Mouse (Mus musculus) midbrain, embryonic 14.5 days (tissue): ENCODE data around the gene Slc10a4. TPM values are rescaled to one million over a fixed set of nuclear protein-coding genes. Genes with fewer than 3 reads are reported as not detected.
A peak's percentile ranks its signal among the peaks of the same experiment; 100 is the strongest.
"Not testable (repeated sequence)": the region's sequence is repeated elsewhere in the genome, so short reads cannot be mapped to it uniquely, and the experiment has no call there.

Experiments
- ATAC-seq: fragments of 200-750 bp; cut with Nextera tagmentation; 2 replicates; pipeline ENCODE4 v1.8.0; 2017; ENCODE audit warnings: moderate number of reproducible peaks, moderate library complexity; ENCODE audit not compliant: low FRiP score, low TSS enrichment
- DNase-seq: peaks from one replicate; pipeline ENCODE4 v3.0.0-alpha.2; 2015
- H3K27ac ChIP-seq: fragments of 300-500 bp; sonication (generic); replicated peaks from 2 replicates; pipeline ENCODE4 v1.5.1; 2014; ENCODE audit warnings: mild to moderate bottlenecking, low read depth, low read length, moderate library complexity
- H3K27me3 ChIP-seq: fragments of 300-500 bp; sonication (generic); 2 replicates; pipeline ENCODE4 v1.6.1; 2014; ENCODE audit warnings: low read length, control low read depth, mixed read lengths; ENCODE audit not compliant: control insufficient read depth, insufficient read depth
- H3K36me3 ChIP-seq: fragments of 300-500 bp; sonication (generic); 2 replicates; pipeline ENCODE4 v1.6.1; 2014; ENCODE audit warnings: low read length, control low read depth; ENCODE audit not compliant: control insufficient read depth, insufficient read depth
- H3K4me1 ChIP-seq: fragments of 300-500 bp; sonication (generic); 2 replicates; pipeline ENCODE4 v1.6.1; 2014; ENCODE audit warnings: mild to moderate bottlenecking, antibody characterized with exemption, low read length, control low read depth; ENCODE audit not compliant: control insufficient read depth, insufficient read depth
- H3K4me2 ChIP-seq: fragments of 300-500 bp; sonication (generic); 2 replicates; pipeline ENCODE4 v1.6.1; 2014; ENCODE audit warnings: mild to moderate bottlenecking, low read length, moderate library complexity
- H3K4me3 ChIP-seq: fragments of 300-500 bp; sonication (generic); replicated peaks from 2 replicates; pipeline ENCODE4 v1.5.1; 2014; ENCODE audit warnings: low read depth, low read length
- H3K9ac ChIP-seq: fragments of 300-500 bp; sonication (generic); replicated peaks from 2 replicates; pipeline ENCODE4 v1.6.1; 2014; ENCODE audit warnings: mild to moderate bottlenecking, low read length, moderate library complexity
- H3K9me3 ChIP-seq: fragments of 300-500 bp; sonication (generic); 2 replicates; pipeline ENCODE4 v1.6.1; 2016; ENCODE audit warnings: low read length, control low read depth, mixed read lengths; ENCODE audit not compliant: control insufficient read depth
- WGBS: fragments of 180-500 bp; shearing (Covaris S2); extraction: QIAGEN DNeasy Blood & Tissue Kit; methylation state at CpG from one replicate; pipeline ENCODE4 v1.1.7; 2014; 5-methylcytosine and 5-hydroxymethylcytosine counted together
- polyA plus RNA-seq: library from polyadenylated mRNA; unstranded; fragments of >200 nt; fragmentation: Nextera tagmentation; extraction: Ambion mirVana; gene quantifications from 2 replicates; pipeline ENCODE4 v1.2.1, GENCODE M21; 2014

Gene Slc10a4
- polyA plus RNA-seq, 1 experiment from 2014 or later, result 23.2 TPM

DNA sequence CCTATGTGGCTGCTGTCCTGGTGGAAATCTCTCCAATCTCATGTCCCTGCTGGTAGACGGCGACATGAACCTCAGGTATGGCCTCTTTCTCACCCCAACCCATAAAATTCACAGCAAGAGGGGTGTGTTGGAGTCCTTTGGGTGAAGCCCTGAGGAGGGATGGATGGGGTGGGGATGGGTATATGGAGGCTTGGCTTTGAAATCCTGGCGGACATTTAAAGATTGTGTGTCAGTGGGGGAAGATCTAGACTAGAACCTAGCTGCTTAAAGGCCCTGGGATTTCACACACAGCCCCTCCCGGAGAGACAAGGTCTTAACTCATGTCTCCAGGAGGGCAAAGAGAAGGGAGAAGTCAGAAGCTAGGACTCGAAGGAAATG lies 888 bp downstream of the Slc10a4 start:
- no peak for DNase-seq
- 0 out of 2 replicates have a peak, but pooled peaks have one; percentile 1 for ATAC-seq
- WGBS, result 42% methylated on average over 5 of the region's 5 CpGs
- peaks cover 6% of the 10 kb centered on the region for H3K27me3 ChIP-seq
- H3K4me1 ChIP-seq, result 0 out of 2 replicates have a peak, but pooled peaks cover 4% of the 10 kb centered on the region
- H3K9me3 ChIP-seq, result no peaks in the 10 kb centered on the region
- peak overlapping the region; percentile 42 for H3K4me3 ChIP-seq
- H3K4me2 ChIP-seq, result peak overlapping the region; percentile 63
- peak overlapping the region; percentile 49 for H3K9ac ChIP-seq
- no peaks in the 10 kb centered on the region for H3K36me3 ChIP-seq
- H3K27ac ChIP-seq, result 0 out of 2 replicates have a peak overlapping the region, but pooled peaks have one; percentile 20

DNA sequence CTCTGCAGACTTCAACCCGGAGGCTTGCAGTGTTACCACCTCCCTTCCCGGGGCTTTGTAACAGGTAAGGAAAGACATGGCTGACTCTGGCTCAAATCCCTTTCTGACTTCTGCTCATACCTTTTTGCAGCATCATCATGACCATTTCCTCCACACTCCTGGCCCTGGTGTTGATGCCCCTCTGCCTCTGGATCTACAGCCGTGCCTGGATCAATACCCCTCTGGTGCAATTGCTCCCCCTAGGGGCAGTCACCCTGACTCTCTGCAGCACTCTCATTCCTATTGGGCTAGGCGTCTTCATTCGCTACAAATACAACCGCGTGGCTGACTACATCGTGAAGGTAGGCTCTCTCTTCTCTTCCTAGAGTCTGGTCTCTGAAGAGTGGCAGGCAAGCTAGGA lies 1.5 kb downstream of the Slc10a4 start:
- WGBS, result 41% methylated on average over 8 of the region's 8 CpGs

DNA sequence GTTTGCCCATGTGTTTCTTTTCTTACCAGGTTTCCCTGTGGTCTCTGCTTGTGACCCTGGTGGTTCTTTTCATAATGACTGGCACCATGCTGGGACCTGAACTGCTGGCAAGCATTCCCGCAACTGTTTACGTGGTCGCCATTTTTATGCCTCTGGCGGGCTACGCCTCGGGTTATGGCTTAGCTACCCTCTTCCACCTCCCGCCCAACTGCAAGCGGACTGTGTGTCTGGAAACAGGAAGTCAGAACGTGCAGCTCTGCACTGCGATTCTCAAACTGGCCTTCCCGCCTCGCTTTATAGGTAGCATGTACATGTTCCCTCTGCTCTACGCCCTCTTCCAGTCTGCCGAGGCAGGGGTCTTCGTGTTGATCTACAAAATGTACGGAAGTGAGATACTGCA lies 5.1 kb downstream of the Slc10a4 start:
- H3K27me3 ChIP-seq, result peaks cover 11% of the 10 kb centered on the region
- ATAC-seq, result not testable (repeated sequence)
- WGBS, result 96% methylated on average over 15 of the region's 16 CpGs

More for the DNA sequence above, 1.5 kb downstream of the Slc10a4 start:
- H3K4me2 ChIP-seq, H3K4me3 ChIP-seq, H3K4me1 ChIP-seq, DNase-seq, H3K27ac ChIP-seq, H3K27me3 ChIP-seq, H3K9ac ChIP-seq, ATAC-seq, H3K9me3 ChIP-seq, H3K36me3 ChIP-seq: not testable (repeated sequence)

DNA sequence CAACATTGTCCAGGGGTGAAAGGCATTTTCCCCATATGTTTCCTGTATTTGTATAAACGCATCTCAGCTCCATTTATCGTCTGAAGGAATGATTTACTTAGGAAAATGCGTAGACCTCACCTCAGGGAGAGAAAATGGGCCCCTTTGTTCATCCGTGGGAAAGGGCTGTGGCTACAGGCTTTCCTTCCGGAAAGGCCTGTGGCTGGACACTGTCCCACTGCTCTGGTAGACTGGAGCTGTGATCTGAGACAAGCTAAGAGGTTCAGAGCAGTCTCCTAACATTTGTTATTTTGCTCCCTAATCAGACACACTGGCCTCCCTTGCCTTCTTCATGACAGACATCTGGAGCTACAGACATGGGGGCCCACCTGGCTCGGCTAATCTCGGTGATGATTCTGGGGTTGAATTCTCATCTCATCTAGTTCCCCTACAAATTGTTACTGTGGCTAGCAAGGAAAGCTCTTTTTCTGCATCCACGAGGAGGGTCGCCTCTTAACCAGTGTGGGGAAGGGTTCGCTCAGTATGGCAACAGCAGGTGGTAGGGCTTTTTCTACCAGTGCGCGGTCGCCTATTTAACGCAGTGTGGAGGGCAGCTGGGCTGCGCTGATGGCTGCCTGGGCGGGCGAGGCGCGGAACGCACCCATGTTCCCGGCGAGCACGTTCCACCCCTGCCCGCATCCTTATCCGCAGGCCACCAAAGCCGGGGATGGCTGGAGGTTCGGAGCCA lies 6.4 kb downstream of the Slc10a4 start:
- not testable (repeated sequence) for H3K27me3 ChIP-seq, H3K27ac ChIP-seq, H3K4me1 ChIP-seq, H3K36me3 ChIP-seq, H3K9ac ChIP-seq, H3K9me3 ChIP-seq
- WGBS, result 23% methylated on average over 25 of the region's 27 CpGs
- Histone ChIP-seq H3K4me3 (peak overlapping the region; percentile 34), H3K4me2 (peak overlapping the region; percentile 61)
- DNase-seq (peak; percentile 46), ATAC-seq (peak; percentile 40; the same call in 1 of the 2 replicates)

More for the DNA sequence above, 5.1 kb downstream of the Slc10a4 start:
- H3K27ac ChIP-seq, H3K4me2 ChIP-seq, DNase-seq, H3K9me3 ChIP-seq, H3K4me3 ChIP-seq, H3K4me1 ChIP-seq, H3K9ac ChIP-seq, H3K36me3 ChIP-seq: not testable (repeated sequence)

DNA sequence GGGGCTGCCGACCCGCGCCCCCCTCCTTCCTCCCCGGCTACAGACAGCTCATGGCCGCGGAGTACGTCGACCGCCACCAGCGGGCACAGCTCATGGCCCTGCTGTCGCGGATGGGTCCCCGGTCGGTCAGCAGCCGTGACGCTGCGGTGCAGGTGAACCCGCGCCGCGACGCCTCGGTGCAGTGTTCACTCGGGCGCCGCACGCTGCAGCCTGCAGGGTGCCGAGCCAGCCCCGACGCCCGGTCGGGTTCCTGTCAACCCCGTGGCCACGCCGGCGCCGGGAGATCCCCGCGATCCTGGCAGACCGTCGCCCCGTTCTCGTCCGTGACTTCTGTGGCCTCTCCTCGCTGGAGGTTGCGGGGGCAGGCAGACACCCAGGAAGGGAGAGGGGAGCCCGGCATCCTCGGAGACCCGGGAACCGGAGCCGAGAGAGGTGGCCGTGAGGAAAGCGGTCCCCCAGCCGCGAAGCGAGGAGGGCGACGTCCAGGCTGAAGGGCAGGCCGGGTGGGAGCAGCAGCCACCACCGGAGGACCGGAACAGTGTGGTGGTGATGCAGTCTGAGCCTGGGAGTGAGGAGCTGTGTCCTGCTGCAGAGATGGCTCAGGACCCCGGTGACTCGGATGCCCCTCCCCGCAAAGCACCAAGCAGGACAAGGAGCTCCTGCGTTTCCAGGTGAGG lies 7.1 kb downstream of the Slc10a4 start:
- Histone ChIP-seq H3K4me2 (peak overlapping the region; percentile 61), H3K4me3 (peak overlapping the region; percentile 34), H3K9ac (peak overlapping the region; percentile 29; the same call in 1 of the 2 replicates)
- not testable (repeated sequence) for H3K27ac ChIP-seq, H3K4me1 ChIP-seq, H3K9me3 ChIP-seq, H3K36me3 ChIP-seq, H3K27me3 ChIP-seq
- DNase-seq (peak; percentile 23), ATAC-seq (peak; percentile 64; the same call in 1 of the 2 replicates)
- 2% methylated on average over 46 of the region's 65 CpGs for WGBS

DNA sequence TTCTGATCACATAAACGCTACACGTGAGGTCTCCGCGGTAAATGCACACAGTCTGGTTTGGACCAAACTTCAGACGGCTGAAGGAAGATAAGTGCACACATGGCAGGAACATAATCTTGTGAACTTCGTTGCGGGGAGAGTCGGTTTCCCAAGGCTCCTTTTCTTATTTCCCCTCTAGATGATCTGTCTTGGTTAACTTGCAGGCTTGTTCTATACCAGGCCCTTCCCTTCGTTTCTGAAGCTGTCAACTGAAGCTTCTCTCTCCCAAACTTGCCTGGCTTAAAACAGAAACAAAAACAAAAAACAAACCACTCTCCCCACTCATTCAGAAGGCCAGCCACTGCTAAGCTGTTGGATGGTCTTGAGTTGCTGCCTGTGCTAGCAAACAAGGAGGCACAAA lies 8.1 kb downstream of the Slc10a4 start:
- DNase-seq (no peak), ATAC-seq (no peak)
- H3K4me3 ChIP-seq, result no peak overlapping the region
- 38% methylated on average over 9 of the region's 9 CpGs for WGBS
- H3K9ac ChIP-seq, result no peak overlapping the region
- H3K36me3 ChIP-seq, result no peaks in the 10 kb centered on the region
- no peaks in the 10 kb centered on the region for H3K9me3 ChIP-seq
- no peak overlapping the region for H3K27ac ChIP-seq
- 0 out of 2 replicates have a peak, but pooled peaks cover 4% of the 10 kb centered on the region for H3K27me3 ChIP-seq
- H3K4me1 ChIP-seq, result no peaks in the 10 kb centered on the region
- no peak overlapping the region for H3K4me2 ChIP-seq

DNA sequence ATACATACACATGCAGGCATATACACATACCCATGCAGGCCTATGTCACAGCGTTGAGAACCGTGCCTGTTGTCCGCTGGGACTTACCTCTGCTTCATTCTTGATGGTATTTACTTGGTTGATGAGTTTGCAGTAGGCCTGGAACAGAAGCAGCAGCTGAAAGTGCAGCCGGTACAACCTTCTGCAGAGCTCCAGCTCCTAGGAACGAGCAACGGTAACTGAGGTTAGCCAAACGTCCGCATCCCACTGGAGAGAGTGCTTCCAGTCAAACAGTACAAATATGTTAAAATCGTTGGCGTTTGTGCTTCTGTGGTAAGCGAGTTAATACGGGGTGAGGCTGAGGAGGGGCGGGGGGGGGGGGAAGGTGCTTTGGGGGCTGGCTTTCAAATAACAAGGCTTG lies 17.1 kb downstream of the Slc10a4 start:
- Histone ChIP-seq H3K36me3 (peaks cover 52% of the 10 kb centered on the region), H3K4me2 (no peak overlapping the region), H3K4me3 (no peak overlapping the region), H3K9me3 (no peaks in the 10 kb centered on the region), H3K27me3 (no peaks in the 10 kb centered on the region), H3K9ac (no peak overlapping the region), H3K27ac (no peak overlapping the region), H3K4me1 (no peaks in the 10 kb centered on the region)
- DNase-seq (no peak), ATAC-seq (no peak)
- WGBS, result 94% methylated on average over 13 of the region's 13 CpGs

DNA sequence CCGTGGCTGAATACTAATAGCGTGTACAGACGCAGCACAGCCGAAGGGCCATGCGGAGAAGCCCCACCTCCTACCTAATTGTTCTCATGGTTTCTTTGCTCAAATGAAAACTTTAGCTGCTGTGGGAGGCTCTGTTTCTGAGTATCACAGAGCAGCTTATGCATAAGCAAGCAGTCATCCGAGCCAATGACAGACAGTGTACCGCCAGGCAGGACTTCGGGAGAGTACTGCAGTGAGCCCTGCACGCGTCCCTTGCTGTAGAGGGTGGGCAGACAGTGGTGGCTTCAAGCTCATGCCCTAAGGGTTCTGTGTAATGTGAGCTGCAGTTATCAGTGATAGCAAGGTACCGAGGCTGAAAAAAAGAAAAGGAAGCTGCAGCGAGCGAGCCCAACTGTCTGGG lies 22.0 kb downstream of the Slc10a4 start:
- peaks cover 78% of the 10 kb centered on the region for H3K36me3 ChIP-seq
- 84% methylated on average over 13 of the region's 13 CpGs for WGBS

More for the DNA sequence above, 22.0 kb downstream of the Slc10a4 start:
- Histone ChIP-seq H3K27ac (no peak overlapping the region), H3K27me3 (no peaks in the 10 kb centered on the region), H3K9me3 (no peaks in the 10 kb centered on the region), H3K9ac (no peak overlapping the region), H3K4me1 (no peaks in the 10 kb centered on the region), H3K4me2 (no peak overlapping the region), H3K4me3 (no peak overlapping the region)
- DNase-seq (no peak), ATAC-seq (no peak)
